Mouse (Mus musculus): ENCODE measurements around the gene Atp6v0a2. TPM values are rescaled to one million over a fixed set of nuclear protein-coding genes. Genes with fewer than 3 reads are reported as not detected.

Gene Atp6v0a2
- total and polyA plus RNA-seq, 3 experiments, result 28.7 to 55.2 (median 53.4) TPM

DNA sequence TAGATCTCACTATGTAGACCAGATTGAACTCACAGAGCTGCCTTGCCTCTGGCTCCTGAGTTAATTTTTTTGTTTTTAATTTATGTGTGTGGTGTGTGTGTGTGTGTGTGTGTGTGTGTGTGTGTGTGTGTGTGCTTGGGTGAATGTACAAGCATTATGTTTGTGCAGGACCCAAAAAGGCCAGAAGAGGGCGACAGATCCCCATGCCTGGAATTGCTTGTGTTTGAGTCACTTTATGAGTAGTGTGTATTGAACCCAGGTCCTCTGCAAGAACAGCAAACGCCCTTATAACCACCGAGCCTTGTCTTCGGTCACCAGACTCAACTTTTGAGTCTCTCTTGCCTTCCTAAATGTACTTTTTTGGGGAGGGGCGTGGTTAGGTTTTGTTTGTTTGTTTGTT lies 26.0 kb upstream of the Atp6v0a2 start:
- DNase-seq, result peak in 1 of 2 experiments; percentile 57
- intact Hi-C loops (cut with DNase I), result loop anchor here (5.0 kb wide), 1 partner anchor 265 kb away; no protein-coding TSS in a partner anchor
- Histone ChIP-seq H3K4me1 (ENCODE audit: control insufficient read depth, insufficient read depth, low read length) (peaks cover 5% of the 10 kb centered on the region; the same call in 1 of the 2 replicates), H3K27ac (no peak overlapping the region), H3K9ac (ENCODE audit: low read depth, low read length) (no peak overlapping the region), H3K79me2 (replicated peaks; ENCODE audit: control insufficient read depth, insufficient read depth, low read length) (no peaks in the 10 kb centered on the region), H3K36me3 (ENCODE audit: control insufficient read depth, insufficient read depth, low read length) (no peaks in the 10 kb centered on the region), H3K4me3 (no peak overlapping the region), H3K27me3 (ENCODE audit: control insufficient read depth, insufficient read depth, low read length) (no peaks in the 10 kb centered on the region)
- peak; percentile 64 for TF ChIP-seq CTCF (IDR thresholded peaks at IDR 0.05)
- TF ChIP-seq EP300 (IDR thresholded peaks at IDR 0.05; ENCODE audit: insufficient read depth, low read depth, low read length), result no peak
- WGBS, result 66% methylated on average over 5 of the region's 5 CpGs

DNA sequence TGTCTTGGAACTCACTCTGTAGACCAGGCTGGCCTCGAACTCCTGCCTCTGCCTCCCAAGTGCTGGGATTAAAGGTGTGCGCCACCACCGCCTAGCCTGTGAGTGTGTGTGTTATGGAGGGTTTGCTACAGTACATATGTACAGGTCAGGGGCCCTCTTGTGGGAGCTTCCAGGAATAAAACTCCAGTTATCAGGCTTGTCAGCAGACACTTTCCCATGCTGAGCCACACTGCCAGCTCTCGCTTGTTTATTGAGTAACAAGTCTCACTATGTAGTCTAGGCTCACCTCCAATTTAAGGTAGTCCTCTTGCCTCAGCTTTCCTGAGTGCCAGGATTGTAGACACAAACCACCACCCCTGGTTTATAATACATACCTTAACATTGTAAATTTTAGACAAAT lies 24.1 kb upstream of the Atp6v0a2 start:
- no peak overlapping the region for H3K27ac ChIP-seq
- peak; percentile 33; the same call in 1 of the 2 replicates for TF ChIP-seq CTCF (IDR thresholded peaks at IDR 0.05)
- no peak for TF ChIP-seq POLR2A (IDR thresholded peaks at IDR 0.05; ENCODE audit: insufficient read depth, low read depth, low read length)
- TF ChIP-seq EP300 (IDR thresholded peaks at IDR 0.05; ENCODE audit: insufficient read depth, low read depth, low read length), result 0 out of 2 replicates have a peak, but pooled peaks have one; percentile 39
- H3K79me2 ChIP-seq (replicated peaks; ENCODE audit: control insufficient read depth, insufficient read depth, low read length), result no peaks in the 10 kb centered on the region
- DNase-seq, result peak in 1 of 2 experiments; percentile 24
- H3K27me3 ChIP-seq (ENCODE audit: control insufficient read depth, insufficient read depth, low read length), result no peaks in the 10 kb centered on the region
- H3K4me3 ChIP-seq, result no peak overlapping the region
- no peaks in the 10 kb centered on the region for H3K36me3 ChIP-seq (ENCODE audit: control insufficient read depth, insufficient read depth, low read length)
- WGBS, result 76% methylated on average over 4 of the region's 4 CpGs
- intact Hi-C loops (cut with DNase I), result loop anchor here (5.0 kb wide), 1 partner anchor 263 kb away; no protein-coding TSS in a partner anchor
- H3K9ac ChIP-seq (ENCODE audit: low read depth, low read length), result no peak overlapping the region
- no peaks in the 10 kb centered on the region for H3K4me1 ChIP-seq (ENCODE audit: control insufficient read depth, insufficient read depth, low read length)

DNA sequence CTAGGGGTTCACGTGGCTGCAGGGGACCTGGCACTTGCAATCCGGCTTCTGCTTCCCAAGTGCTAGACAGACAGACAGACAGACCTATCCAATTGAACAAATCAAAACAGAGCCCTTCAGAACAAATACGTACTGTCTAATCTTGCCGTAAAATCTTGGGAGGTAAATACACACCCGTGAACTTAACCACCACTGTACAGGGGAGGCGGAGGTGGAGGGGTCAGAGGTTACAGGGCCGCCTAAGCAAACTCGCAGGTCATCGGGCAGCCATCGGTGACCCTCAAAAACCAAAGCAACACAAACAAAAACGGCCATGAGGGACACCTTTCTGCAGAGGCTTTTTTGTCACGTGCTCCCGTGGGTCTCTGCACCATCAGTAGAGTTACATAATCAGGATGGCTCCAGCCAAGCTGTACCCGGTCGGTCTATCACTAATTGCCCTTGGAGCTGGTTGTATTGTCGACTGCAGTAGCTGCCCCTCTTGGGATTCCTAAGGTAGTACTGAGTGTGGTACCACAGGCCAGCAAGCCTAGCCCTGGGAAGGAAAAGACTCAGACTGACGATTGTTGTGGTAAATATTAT lies 23.2 kb upstream of the Atp6v0a2 start:
- intact Hi-C loops (cut with DNase I), result no loop called here
- Histone ChIP-seq H3K27ac (no peak overlapping the region), H3K4me3 (no peak overlapping the region), H3K79me2 (replicated peaks; ENCODE audit: control insufficient read depth, insufficient read depth, low read length) (no peaks in the 10 kb centered on the region), H3K36me3 (ENCODE audit: control insufficient read depth, insufficient read depth, low read length) (no peaks in the 10 kb centered on the region), H3K4me1 (ENCODE audit: control insufficient read depth, insufficient read depth, low read length) (no peaks in the 10 kb centered on the region), H3K27me3 (ENCODE audit: control insufficient read depth, insufficient read depth, low read length) (no peaks in the 10 kb centered on the region), H3K9ac (ENCODE audit: low read depth, low read length) (no peak overlapping the region)
- no peak for DNase-seq
- 78% methylated on average over 17 of the region's 17 CpGs for WGBS
- TF ChIP-seq POLR2A (IDR thresholded peaks at IDR 0.05; ENCODE audit: insufficient read depth, low read depth, low read length) (no peak), CTCF (IDR thresholded peaks at IDR 0.05) (no peak), EP300 (IDR thresholded peaks at IDR 0.05; ENCODE audit: insufficient read depth, low read depth, low read length) (no peak)

DNA sequence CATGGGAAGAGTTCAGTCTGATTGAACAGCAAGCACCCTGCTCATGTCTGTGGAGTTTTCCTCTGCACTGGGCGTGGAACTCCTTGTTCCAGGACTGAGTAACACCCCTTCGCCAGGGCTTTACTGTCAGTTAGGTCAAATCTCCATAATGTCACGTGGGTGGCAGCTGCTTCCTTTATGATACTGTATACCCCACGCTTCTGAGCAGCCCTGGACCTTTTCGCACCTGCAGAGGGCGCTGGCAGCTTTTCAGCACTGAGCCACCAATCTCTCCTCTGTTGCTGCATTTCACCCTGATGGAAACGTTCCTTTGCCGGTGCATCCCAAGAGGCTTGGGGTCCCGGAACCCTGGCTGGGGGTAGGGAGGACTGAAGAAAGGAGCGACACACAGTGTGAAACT lies 17.4 kb upstream of the Atp6v0a2 start:
- Histone ChIP-seq H3K4me1 (ENCODE audit: control insufficient read depth, insufficient read depth, low read length) (no peaks in the 10 kb centered on the region), H3K27me3 (ENCODE audit: control insufficient read depth, insufficient read depth, low read length) (no peaks in the 10 kb centered on the region), H3K27ac (no peak overlapping the region), H3K9ac (ENCODE audit: low read depth, low read length) (no peak overlapping the region), H3K79me2 (replicated peaks; ENCODE audit: control insufficient read depth, insufficient read depth, low read length) (no peaks in the 10 kb centered on the region), H3K36me3 (ENCODE audit: control insufficient read depth, insufficient read depth, low read length) (no peaks in the 10 kb centered on the region), H3K4me3 (no peak overlapping the region)
- DNase-seq, result no peak
- WGBS, result 76% methylated on average over 10 of the region's 10 CpGs
- intact Hi-C loops (cut with DNase I), result no loop called here
- TF ChIP-seq EP300 (IDR thresholded peaks at IDR 0.05; ENCODE audit: insufficient read depth, low read depth, low read length), result no peak
- no peak for TF ChIP-seq POLR2A (IDR thresholded peaks at IDR 0.05; ENCODE audit: insufficient read depth, low read depth, low read length)
- peak; percentile 17; the same call in 1 of the 2 replicates for TF ChIP-seq CTCF (IDR thresholded peaks at IDR 0.05)

DNA sequence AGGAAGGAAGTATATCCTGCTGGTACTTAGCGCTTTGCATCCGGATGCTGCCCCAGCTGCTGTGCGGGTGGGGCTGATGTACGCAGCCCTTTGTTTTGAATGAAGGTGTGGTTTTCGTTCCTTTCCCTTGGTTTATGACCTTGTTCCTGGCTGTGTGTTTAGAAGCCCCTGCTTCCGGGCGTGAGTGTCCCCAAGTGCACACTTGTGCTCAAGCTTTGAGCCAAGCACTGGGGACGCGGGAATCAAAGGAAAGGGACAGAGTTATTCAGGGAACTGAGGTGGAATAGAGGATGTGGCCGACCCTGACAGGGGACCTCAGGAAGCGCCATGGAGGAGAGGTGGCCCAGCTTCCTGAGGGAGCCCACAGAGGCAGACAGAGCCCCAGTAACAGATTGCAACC lies 13.7 kb upstream of the Atp6v0a2 start:
- intact Hi-C loops (cut with DNase I), result no loop called here
- Histone ChIP-seq H3K79me2 (replicated peaks; ENCODE audit: control insufficient read depth, insufficient read depth, low read length) (no peaks in the 10 kb centered on the region), H3K27me3 (ENCODE audit: control insufficient read depth, insufficient read depth, low read length) (no peaks in the 10 kb centered on the region), H3K27ac (peak overlapping the region; percentile 31; the same call in 1 of the 2 replicates), H3K36me3 (ENCODE audit: control insufficient read depth, insufficient read depth, low read length) (no peaks in the 10 kb centered on the region), H3K9ac (ENCODE audit: low read depth, low read length) (no peak overlapping the region), H3K4me1 (ENCODE audit: control insufficient read depth, insufficient read depth, low read length) (no peaks in the 10 kb centered on the region), H3K4me3 (no peak overlapping the region)
- WGBS, result 41% methylated on average over 11 of the region's 11 CpGs
- TF ChIP-seq POLR2A (IDR thresholded peaks at IDR 0.05; ENCODE audit: insufficient read depth, low read depth, low read length), result no peak
- TF ChIP-seq CTCF (IDR thresholded peaks at IDR 0.05), result no peak
- no peak for TF ChIP-seq EP300 (IDR thresholded peaks at IDR 0.05; ENCODE audit: insufficient read depth, low read depth, low read length)
- no peak for DNase-seq

DNA sequence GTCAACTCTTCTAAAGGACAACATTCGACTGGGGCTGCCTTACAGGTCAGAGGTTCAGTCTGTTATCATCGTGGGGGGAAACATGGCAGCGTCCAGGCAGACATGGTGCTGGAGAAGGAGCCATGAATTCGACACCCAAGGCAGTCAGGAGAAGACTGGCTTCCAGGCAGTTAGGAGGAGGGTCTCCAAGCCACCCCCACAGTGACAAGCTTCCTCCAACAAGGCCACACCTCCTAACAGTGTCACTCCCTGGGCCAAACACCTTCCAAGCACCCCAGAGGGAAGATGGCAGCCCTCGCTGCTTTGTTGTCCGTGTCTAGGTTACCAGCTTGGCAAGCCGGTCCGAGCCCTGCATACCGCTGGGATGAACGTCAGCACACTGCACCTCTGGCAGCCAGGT lies 9.7 kb upstream of the Atp6v0a2 start:
- Histone ChIP-seq H3K4me3 (no peak overlapping the region), H3K79me2 (replicated peaks; ENCODE audit: control insufficient read depth, insufficient read depth, low read length) (no peaks in the 10 kb centered on the region), H3K36me3 (ENCODE audit: control insufficient read depth, insufficient read depth, low read length) (no peaks in the 10 kb centered on the region), H3K9ac (ENCODE audit: low read depth, low read length) (no peak overlapping the region), H3K4me1 (ENCODE audit: control insufficient read depth, insufficient read depth, low read length) (no peaks in the 10 kb centered on the region), H3K27ac (no peak overlapping the region), H3K27me3 (ENCODE audit: control insufficient read depth, insufficient read depth, low read length) (no peaks in the 10 kb centered on the region)
- intact Hi-C loops (cut with DNase I), result no loop called here
- TF ChIP-seq POLR2A (IDR thresholded peaks at IDR 0.05; ENCODE audit: insufficient read depth, low read depth, low read length), result no peak
- TF ChIP-seq CTCF (IDR thresholded peaks at IDR 0.05), result no peak
- no peak for TF ChIP-seq EP300 (IDR thresholded peaks at IDR 0.05; ENCODE audit: insufficient read depth, low read depth, low read length)
- WGBS, result 78% methylated on average over 10 of the region's 10 CpGs
- DNase-seq, result no peak

Data from heart, adult 2 months (tissue).